Mouse (Mus musculus) cortical plate, adult 2 months (tissue): ENCODE measurements around the gene Sik2.

ENCODE experiments used
- CTCF ChIP-seq: fragments of 200-500 bp; IDR thresholded peaks from 2 replicates; pipeline ENCODE4 v1.5.1; 2011; ENCODE audit warnings: mild to moderate bottlenecking, control low read depth, low read length; ENCODE audit not compliant: insufficient read depth; ENCODE audit errors: extremely low read depth
- POLR2A ChIP-seq: fragments of 200-500 bp; IDR thresholded peaks from 2 replicates; pipeline ENCODE4 v1.6.1; 2011; ENCODE audit warnings: mild to moderate bottlenecking, low read length, control low read depth; ENCODE audit not compliant: insufficient read depth; ENCODE audit errors: extremely low read depth

DNA sequence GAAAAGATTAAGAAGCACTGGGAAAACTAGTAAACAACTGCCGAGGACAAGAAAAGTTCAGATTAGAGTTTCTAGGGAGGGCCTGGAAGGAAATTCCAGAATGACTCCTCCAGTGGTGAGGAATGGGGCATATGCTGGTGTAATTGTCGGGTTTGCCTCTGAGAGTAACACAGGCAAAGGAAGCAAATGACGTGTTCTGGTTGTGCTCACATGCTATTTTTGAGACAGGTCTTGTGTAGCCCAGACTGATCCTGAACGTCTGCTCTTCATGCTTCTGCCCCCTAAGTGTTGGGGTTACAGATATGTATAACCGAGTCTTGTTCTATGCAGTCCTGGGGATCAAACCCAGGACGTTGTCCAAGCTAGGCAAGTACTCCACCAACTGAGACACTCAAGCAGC lies 22.7 kb upstream of the Sik2 start:
- TF ChIP-seq CTCF (no peak), POLR2A (no peak)
